Mouse (Mus musculus): ENCODE data around the gene Trmt1l.
"Not testable (repeated sequence)": the region's sequence is repeated elsewhere in the genome, so short reads cannot be mapped to it uniquely, and the experiment has no call there.

Trmt1l gene

GRCm38 (mm10) chr1:151428263-151429221, at the start of gene Trmt1l, which contains the start of gene Swt1:
TSS of gene Trmt1l (plus strand) at chr1:151428542.
TSS of gene Swt1 (minus strand) at chr1:151428455.
- DNase-seq (ENCODE audit: low spot score): peak; percentile 99

GRCm38 (mm10) chr1:151390029-151390428, 38.3 kb upstream of the Trmt1l start:
- no peak for DNase-seq (ENCODE audit: low spot score)

DNA sequence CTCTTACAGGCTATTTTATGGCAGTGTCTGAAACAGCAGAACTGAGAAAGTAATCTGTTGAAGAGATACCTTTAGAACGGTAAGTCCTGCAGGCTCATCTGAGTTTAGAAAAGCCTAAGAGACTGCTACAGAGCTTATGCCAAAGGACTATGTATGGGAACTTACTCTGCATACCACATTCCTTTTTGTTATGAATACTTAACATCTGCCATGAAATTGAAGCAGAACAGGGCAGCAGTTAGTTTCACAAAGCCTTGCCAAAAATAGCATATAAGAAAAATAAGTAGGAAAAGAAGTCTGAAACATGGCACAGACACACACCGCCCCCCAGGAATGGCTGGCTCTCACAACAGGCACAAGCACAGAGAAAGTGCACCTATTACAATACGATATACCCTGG, 18.5 kb upstream of the Trmt1l start:
- no peak for DNase-seq (ENCODE audit: low spot score)

DNA sequence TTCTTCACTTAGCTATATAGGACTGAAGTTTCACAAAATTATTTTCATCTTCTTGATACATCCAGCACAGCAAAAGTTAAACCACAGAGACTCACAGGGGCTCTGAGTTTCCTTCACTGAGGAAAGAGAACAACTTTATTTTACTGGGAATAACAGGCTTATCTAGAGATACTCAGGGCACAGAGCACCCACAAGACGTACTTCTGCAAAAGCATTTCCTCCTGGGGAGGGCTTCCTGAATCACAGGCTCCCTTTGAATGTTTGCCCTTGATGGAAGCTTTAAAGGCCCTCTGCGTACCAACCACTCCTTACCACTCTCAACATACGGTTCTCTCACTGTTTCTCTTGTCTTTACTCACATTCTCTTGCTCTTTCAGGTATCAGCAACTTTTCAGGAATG, 6.2 kb upstream of the Trmt1l start:
- DNase-seq (ENCODE audit: low spot score): no peak

DNA sequence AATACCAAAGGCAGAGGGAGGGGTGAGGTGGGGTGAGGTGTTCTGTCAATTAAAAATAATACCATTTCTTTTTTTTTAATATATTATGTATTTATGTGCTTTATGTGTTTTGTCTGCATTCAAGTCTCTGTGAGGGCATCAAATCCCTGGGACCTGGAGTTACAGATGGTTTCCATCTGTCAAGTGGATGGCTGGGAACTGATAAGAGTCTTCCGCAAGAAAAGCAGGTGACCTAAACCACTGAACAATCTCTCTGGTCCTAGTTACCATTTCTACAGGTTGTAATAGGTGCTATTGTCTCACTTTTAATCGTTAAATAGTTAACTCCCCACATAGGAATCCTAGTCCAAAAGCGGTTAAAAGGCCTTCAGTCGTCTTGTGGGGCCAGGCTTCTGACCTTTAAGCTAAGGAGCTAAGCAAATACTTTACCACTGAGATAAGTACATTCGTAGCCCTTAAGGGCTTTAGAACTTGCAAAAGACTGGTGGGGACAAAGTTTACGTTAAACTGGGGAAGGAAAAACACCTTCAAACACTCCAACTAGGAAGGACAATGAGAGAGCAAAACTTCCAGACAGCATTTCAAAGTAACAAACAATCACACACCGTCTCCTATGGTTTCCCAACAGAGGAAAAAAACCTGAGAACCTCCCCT, 1.3 kb upstream of the Trmt1l start:
- DNase-seq (ENCODE audit: low spot score): peak; percentile 69

DNA sequence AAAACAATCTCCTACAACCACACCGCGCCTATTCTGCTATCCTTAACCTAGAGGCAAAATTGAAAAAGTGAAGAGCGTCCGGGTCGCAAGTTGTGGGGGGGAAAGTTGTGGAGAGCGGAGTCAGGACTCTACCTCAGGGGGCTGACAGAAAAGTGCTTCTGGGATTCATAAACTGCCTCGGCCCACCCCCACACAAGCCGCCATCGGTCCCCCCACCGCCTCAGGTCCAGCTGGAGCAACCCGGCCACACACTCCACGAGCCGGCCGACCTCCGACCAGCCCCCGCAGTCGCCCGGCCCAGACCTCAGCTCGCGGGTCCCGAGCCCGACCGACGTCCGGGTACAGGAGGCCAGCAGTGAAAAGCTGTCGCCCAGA, 467 bp upstream of the Trmt1l start:
- DNase-seq (ENCODE audit: low spot score): no peak

DNA sequence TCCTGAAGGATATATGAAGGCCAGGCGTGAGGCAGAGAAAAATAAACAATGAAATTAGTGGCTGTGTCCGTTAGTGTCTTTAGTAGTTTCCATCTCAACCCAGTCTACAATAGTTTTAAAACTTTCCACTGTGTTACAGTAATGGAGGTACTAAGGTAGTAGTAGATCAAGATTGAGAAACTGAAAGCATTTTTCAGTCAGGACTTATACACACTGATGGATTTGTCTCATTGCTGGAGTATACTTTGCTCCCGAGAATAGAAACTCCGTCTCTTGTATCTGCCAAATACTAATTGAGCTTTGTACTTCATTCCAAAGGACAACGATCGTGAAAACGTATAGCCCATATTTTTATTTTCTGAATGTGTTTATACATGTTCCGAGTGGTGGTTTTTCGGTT, 974 bp downstream of the Trmt1l start:
- DNase-seq (ENCODE audit: low spot score): no peak

- DNase-seq (ENCODE audit: low spot score): no peak
Measured at GRCm38 (mm10) chr1:151435431-151435830, 7.1 kb downstream of the Trmt1l start.

GRCm38 (mm10) chr1:151449866-151450265, 21.5 kb downstream of the Trmt1l start:
- no peak for DNase-seq (ENCODE audit: low spot score)

DNA sequence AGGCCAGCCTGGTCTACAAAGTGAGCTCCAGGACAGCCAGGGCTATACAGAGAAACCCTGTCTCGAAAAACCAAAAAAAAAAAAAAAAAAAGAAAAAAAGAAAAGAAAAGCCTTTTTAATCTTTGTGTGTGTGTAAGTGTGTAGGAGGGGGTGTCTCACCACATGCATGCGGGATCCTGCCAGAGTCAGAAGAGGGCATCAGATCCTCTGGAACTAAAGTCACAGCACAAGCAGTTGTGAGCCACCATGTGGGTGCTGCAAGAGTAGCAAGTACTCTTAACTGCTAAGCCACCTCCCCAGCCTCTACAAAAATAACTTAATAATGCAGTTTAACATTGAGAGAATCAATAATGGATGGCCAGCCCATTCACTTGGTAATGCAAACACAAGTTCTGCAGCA, 22.5 kb downstream of the Trmt1l start:
- no peak for DNase-seq (ENCODE audit: low spot score)

- no peak for DNase-seq (ENCODE audit: low spot score)
Measured at GRCm38 (mm10) chr1:151451946-151452345, 23.6 kb downstream of the Trmt1l start.

DNA sequence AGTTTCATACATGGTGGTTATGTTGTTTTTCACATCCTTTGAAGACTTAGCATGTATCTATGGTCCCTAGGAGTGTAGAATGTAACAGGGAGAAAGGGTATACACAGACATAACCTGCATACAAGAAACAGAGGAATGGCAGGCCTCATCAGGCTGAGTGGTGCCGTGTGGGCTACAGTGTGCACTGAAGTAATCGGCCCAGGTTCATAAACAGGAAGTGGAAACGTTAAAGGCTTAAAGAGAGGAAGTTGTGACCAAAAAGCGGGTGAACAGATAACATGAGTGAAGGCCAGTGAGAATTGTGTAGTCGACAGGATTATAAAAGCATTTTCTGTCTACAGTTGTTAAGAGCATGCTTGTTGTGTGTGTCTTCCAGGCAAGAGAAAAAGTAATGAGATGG, 28.7 kb downstream of the Trmt1l start:
- peak; percentile 8 for DNase-seq (ENCODE audit: low spot score)

DNA sequence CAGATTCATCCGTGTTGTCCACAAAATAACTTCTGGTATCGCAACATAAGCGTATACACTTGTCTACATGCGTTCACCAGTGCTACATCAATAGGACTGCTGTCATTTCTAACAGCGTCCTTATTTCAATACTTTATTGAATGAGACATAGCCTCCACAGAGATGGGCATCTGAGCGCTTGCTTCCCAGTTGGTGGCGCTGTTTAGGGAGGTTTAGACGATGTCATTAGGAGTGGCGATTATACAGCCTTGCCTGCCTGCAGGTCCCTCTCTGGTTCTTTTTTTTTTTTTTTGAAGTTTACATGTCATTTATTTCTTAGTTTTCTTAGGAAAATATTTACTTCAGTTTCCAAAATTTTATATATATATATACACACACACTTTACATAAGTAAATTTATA, 32.9 kb downstream of the Trmt1l start:
- DNase-seq (ENCODE audit: low spot score): no peak

- DNase-seq (ENCODE audit: low spot score): no peak
Measured at GRCm38 (mm10) chr1:151464914-151465313, 36.6 kb downstream of the Trmt1l start.

DNA sequence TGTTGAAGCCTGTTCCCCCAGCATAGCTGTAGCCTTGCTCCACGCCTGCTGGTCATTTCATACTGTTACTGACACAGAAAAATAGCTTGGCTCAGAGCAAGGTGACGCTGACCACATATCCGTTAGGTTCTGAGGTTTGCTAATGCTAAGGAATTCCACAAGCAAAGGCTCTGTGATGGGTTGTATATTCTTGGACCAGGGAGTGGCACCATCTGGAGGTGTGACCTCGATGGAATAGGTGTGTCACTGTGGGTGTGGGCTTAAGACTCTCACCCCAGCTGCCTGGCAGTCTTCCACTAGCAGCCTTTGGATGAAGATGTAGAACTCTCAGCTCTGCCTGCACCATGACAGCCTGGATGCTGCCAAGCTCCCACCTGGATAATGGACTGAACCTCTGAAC, 38.2 kb downstream of the Trmt1l start:
- no peak for DNase-seq (ENCODE audit: low spot score)

- DNase-seq (ENCODE audit: low spot score): no peak
Measured at GRCm38 (mm10) chr1:151471429-151471828, 43.1 kb downstream of the Trmt1l start.

GRCm38 (mm10) chr1:151472386-151472785, 44.0 kb downstream of the Trmt1l start:
- DNase-seq (ENCODE audit: low spot score): not testable (repeated sequence)

DNA sequence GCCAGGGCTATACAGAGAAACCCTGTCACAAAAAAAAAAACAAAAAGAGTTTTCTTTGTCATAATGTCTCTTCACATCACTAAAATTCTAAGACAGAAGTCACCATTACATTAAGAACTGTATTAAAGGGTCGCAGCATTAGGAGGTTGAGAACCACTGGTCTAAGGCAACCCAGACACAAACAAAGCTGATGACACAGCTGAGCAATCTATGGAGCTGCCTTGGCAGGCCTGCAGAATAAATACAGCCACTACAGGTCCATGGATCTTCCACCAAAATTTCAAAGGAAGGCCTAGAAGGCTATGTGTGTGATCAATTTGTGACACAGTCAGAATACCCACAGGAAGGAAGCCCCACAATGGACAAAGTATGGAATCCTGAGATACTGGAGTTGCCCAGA, 54.2 kb downstream of the Trmt1l start:
- no peak for DNase-seq (ENCODE audit: low spot score)

DNA sequence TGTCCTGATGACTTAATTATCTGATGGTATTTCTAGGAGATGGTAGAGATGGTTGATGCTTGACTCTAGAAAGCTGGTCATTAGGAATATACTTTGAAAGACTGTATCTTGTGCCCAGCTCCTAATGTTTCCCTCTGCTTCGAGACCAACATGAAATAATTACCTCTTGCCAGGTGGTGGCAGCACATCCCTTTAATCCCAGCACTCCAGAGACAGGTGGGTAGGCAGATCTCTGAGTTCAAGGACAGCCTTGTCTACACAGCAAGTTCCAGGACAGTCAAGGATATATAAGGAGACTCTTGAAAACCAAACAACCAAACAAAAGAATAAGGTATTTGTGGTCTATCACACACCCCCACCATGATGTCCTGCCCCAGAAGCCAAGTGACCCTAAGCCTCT, 55.2 kb downstream of the Trmt1l start:
- peak; percentile 28 for DNase-seq (ENCODE audit: low spot score)

GRCm38 (mm10) chr1:151484754-151485153, 56.4 kb downstream of the Trmt1l start:
- no peak for DNase-seq (ENCODE audit: low spot score)

GRCm38 (mm10) chr1:151489806-151490205, 61.5 kb downstream of the Trmt1l start:
- DNase-seq (ENCODE audit: low spot score): no peak

GRCm38 (mm10) chr1:151492419-151492818, 64.1 kb downstream of the Trmt1l start:
- DNase-seq (ENCODE audit: low spot score): no peak

DNA sequence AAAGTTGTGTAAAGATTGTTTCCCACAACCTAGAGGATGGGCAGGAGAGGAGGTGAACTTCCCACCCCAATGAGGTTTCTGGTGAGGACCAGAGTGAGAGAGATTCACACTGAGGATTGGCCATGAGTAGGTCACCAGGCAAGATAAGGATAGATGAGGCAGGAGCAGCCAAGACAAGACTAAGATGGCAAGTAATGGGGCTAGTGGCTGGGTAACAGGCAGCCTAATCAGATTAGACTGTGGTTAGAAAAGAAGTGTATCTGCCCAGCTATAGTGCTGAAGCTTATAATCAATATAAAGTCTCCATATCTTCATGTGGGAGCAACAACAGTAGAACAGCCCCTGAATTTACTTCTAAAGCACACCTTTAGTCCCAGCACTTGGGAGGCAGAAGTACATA, 65.5 kb downstream of the Trmt1l start:
- DNase-seq (ENCODE audit: low spot score): no peak
